ENCODE assay signal across 10 mouse cellular contexts in the genomic region with DNA sequence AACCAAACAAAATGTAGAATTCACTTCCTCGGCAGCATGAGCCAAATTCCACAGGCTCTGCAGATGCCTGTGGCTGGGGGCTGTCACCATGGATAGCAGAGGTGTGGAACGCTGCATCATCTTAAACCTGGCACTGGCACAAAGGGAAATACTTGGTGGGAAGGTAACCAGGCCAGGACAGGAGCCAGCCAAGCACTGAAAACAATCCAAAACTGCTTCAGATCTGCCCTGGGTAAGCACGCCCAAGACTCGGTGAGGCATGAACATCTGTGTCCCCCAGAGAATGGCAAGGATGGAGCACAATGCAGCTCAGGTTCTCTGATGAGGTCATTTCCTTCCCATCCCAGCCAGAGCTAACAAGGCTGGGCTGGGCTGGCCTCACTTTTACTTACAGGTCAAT. TPM values are rescaled to one million over a fixed set of nuclear protein-coding genes. Genes with fewer than 3 reads are reported as not detected.
DNase-seq lines count a peak whose midpoint lies in the region; ATAC-seq lines count a peak whose summit lies in the region.
"Had no signal": no experiment of that assay in that cellular context is flagged by ENCODE, and none has a peak within 500 bp of the region (broad histone marks: within the 10 kb centered on the region; RNA-seq: fewer than 3 reads in every experiment).

No protein-coding gene starts in this region.

- no peak overlapping the region for H3K4me2 ChIP-seq in intestine, embryonic 15.5 days (replicated peaks)
- H3K4me2 ChIP-seq: midbrain, embryonic 12.5 days had no signal

- no peak overlapping the region for H3K9ac ChIP-seq in intestine, embryonic 15.5 days
- H3K9ac ChIP-seq: midbrain, embryonic 12.5 days had no signal

- H3K4me1 ChIP-seq in intestine, embryonic 15.5 days (replicated peaks): peaks cover 7% of the 10 kb centered on the region
- H3K4me1 ChIP-seq: midbrain, embryonic 12.5 days had no signal

- 43% methylated on average over 4 of the region's 4 CpGs for WGBS in intestine, embryonic 15.5 days

- DNase-seq in B cell, adult 2 months: peak; percentile 71 to 74
- peak; percentile 54 for DNase-seq in NIH3T3 (ENCODE audit: low read depth)
- peak; percentile 23 for DNase-seq in gastrocnemius, postnatal 14 days
- DNase-seq in lung, postnatal 4 days: peak; percentile 50 to 66
- no peak for DNase-seq in layer of hippocampus, postnatal 10 days (ENCODE audit: low spot score in 2 of 2)
- DNase-seq in cerebellum, adult 9-11 months: no peak
- DNase-seq in layer of hippocampus, adult 8-10 months (ENCODE audit: low spot score in 2 of 2): no peak

- H3K27me3 ChIP-seq in intestine, embryonic 15.5 days (replicated peaks): no peaks in the 10 kb centered on the region
- H3K27me3 ChIP-seq: midbrain, embryonic 12.5 days had no signal

- H3K9me3 ChIP-seq in intestine, embryonic 15.5 days: no peaks in the 10 kb centered on the region
- H3K9me3 ChIP-seq: midbrain, embryonic 12.5 days had no signal

- peak overlapping the region; percentile 0; the same call in 1 of the 2 replicates for H3K27ac ChIP-seq in intestine, embryonic 15.5 days
- H3K27ac ChIP-seq: midbrain, embryonic 12.5 days had no signal

- no peak overlapping the region for H3K4me3 ChIP-seq in intestine, embryonic 15.5 days (replicated peaks)
- H3K4me3 ChIP-seq: erythroblast, embryonic 14.5 days; midbrain, embryonic 12.5 days had no signal

- intact Hi-C loops in gastrocnemius, postnatal 14 days (cut with DNase I; ENCODE audit: low total_unique reads): no loop called here

- ATAC-seq in intestine, embryonic 15.5 days: 0 out of 2 replicates have a peak, but pooled peaks have one; percentile 32

- no peaks in the 10 kb centered on the region for H3K36me3 ChIP-seq in intestine, embryonic 15.5 days
- H3K36me3 ChIP-seq: midbrain, embryonic 12.5 days had no signal

RNA-seq across cellular contexts. Expression of gene Tgfbr2, which starts 43.6 kb away (rescaled TPM):
- 10 to 100 TPM; 29.9 to 36.5 TPM for total RNA-seq in gastrocnemius, postnatal 14 days (2021)
- 28.3 and 31.8 TPM in 2 replicates for polyA plus RNA-seq in intestine, embryonic 15.5 days (2015; fragmentation: Nextera tagmentation; extraction: Ambion mirVana)
- total RNA-seq in layer of hippocampus, postnatal 10 days (2021): 10 to 100 TPM; 12.4 to 14.0 TPM
- 10 to 100 TPM; 12.2 to 46.7 (median 26.0) TPM for total RNA-seq in layer of hippocampus, adult 8-10 months (2022)

Comparison
In these comparisons a context has a peak if more than half of its experiments do, and no peak if none do; other contexts are left out.
1. DNase-seq: peak in B cell, adult 2 months (2 of 2), NIH3T3 (single experiment), gastrocnemius, postnatal 14 days (single experiment) and lung, postnatal 4 days (2 of 2); none in layer of hippocampus, postnatal 10 days (0 of 2), cerebellum, adult 9-11 months (single experiment) and layer of hippocampus, adult 8-10 months (0 of 2).